Mouse (Mus musculus) T-helper 2 cell (primary cell): ENCODE results near the gene Mrpl28.
"Not testable (repeated sequence)": the region's sequence is repeated elsewhere in the genome, so short reads cannot be mapped to it uniquely, and the experiment has no call there.

Experiments used
- in situ Hi-C: fragments of 300-600 bp; cut with MboI, MseI; formaldehyde crosslinking; loops from one replicate; pipeline ENCODE4 v1.15.1; 2025; ENCODE audit warnings: high pct_unique_total_duplicates

Gene Mrpl28

GRCm38 (mm10) chr17:26175248-26175647 is 51.9 kb downstream of the Mrpl28 start:
- in situ Hi-C loops, result not testable (repeated sequence)
